Mouse (Mus musculus) brain, adult 2 months (tissue): ENCODE data around the gene Ddx49.
A peak's percentile ranks its signal among the peaks of the same experiment; 100 is the strongest.

ENCODE experiments used
- DNase-seq: peaks from one replicate; pipeline ENCODE4 v3.0.0; 2011; ENCODE audit warnings: low read depth, low spot score

Gene Ddx49

DNA sequence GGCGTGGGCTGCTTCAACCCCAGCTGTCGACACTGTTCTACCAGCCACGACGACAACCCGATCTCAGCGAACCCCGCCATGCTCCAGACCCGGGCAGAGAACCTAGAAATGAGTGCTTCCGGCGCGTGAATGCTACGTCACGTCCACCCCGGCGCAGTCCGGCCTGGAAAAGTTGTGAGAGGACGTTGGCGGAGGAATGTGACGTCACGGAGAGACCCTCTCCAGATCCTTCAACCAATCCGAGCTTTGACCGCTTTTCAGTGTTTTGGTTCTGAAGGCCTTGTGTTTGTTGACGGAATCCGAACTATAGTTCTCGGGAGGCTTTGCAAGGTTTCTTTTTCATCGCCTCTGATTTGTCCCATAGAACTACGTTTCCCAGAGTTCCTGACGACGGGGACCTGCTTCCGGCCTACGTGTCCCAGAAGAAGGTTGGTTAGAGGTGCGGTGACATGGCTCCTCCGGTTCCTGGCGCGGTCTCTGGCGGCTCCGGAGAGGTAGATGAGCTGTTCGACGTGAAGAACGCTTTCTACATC lies at the start of gene Ddx49, which contains the start of gene Cope:
Gene Ddx49, minus strand, starts transcription at position 132 of the 533 bp plus-strand sequence.
Gene Cope, plus strand, starts transcription at position 161 of the 533 bp plus-strand sequence.
- peak; percentile 98 for DNase-seq

DNA sequence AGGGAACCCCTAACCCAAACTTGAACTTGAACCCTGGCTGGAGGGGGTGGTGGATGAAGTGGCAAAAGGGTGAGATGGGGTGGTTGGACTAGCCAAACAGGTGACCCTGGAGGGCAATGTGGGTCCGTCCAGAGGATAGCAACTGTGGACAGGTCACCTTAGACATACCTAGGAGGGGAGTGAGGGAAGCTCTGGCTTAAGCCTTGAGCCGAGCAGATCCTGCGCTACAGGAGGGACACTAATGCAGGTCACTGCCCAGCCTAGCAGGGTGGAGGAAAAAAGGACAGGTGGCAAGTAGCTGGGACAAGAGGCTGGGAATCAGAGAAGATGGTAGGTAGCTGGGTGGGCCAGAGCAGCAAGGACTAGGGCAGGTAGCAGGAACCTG lies 49.7 kb upstream of the Ddx49 start:
- no peak for DNase-seq

DNA sequence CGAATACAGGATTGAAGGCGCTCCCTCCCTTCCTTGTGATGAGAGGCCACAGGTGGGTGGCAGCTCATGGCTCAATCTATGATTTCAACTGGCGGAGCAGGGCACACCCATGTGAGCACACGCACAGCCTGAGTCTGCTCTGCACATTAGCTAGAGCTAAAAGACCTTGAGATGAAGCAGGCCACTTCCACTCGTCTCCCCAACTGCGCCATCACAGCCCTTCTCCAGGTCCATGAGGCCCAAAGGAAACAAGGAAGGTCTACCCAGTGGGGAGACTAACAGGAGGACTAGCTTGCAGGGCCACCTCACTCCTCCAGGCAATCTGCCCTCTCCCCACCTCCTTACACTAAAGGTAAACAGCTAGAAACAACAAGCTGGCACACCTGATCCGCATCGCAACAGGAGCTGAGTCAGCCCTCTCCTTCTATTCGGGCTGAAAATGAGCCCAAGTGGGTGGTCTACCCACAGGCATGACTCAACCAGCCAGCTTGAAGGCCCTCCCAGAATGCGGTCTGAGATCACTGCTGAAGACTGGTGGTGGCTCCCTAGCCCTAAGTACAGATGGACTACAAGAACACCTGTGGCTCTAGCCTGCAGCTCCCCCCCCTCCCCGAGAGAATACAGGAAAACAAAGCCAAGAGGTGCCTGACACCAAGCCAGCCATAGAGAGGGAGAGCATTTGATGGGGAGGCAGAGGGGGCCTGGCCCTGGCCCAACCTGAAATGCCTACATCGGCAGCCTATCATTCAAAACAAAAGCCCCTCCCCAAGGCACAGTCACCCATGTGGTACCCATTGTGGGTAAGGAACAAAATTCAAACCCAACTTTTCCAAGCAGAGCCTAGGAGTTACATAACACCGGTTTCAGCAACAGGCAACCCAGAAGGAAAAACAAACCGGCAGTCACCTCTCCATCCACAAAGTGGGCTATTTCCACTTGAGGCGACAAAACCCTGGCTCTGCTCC lies 49.0 kb upstream of the Ddx49 start:
- DNase-seq, result peak; percentile 85

DNA sequence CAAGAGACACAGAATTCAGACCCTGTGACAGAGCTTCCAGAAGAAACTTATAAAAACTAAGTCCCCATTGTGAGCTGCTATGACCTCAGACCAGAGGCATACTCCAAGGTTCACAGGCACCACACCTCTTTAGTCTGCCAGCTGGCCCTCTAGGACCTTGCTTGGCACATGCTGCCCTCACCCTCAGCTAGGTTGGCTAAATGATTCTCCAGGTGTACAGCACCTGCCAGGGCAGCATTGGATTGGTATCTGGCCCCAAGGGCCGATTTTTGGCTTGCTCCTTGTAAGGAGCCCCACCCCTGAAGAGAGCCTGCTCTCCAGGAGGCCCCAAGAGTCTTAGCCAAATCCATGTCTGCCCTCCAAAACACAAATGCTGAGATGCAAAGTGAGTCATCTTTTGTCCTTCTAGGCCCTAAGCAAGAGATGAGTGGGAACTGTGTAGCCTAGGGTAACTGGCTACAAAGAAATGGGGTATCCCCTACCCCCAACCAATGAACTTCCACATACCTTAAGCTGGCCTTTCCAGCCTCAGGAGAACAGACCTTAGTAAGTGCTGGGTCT lies 45.7 kb upstream of the Ddx49 start:
- DNase-seq, result peak; percentile 31

DNA sequence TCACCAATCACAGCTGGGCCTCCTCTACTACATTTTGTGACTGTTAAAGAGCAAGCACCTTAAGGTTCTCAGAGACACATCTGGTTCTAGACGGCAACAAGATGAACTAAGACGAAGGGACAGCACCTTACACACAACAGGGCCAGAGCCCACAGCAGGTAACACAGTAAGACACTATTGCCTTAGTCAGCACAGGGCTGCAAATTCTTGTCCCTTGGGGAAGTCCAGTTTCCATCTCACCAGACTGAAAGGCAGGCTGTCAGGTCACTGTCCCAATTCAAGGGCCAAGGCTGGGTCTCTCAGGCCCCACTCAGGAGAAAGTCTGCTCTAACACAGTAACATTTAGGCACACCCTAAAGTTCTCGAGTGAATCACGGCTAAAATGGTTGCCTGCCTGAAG lies 45.2 kb upstream of the Ddx49 start:
- DNase-seq, result no peak

DNA sequence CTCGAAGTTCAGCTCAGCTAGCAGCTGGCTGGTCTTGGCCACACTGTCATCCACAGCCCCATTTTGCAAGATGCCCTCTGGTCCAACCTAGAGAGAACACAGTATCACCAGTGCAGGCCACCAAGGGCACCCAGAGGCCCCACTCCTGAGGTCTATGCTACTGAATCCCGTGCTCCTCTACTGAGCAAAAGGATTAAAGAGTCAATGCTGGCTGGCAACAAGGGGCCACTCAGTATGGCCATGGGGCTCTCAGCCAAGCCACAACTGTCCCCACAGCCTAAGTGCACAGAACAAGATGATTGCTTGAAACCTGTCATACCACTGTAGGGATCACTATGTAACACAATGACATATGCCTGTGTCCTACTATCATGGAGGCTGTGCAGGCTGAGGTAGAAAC lies 42.0 kb upstream of the Ddx49 start:
- DNase-seq, result no peak

DNA sequence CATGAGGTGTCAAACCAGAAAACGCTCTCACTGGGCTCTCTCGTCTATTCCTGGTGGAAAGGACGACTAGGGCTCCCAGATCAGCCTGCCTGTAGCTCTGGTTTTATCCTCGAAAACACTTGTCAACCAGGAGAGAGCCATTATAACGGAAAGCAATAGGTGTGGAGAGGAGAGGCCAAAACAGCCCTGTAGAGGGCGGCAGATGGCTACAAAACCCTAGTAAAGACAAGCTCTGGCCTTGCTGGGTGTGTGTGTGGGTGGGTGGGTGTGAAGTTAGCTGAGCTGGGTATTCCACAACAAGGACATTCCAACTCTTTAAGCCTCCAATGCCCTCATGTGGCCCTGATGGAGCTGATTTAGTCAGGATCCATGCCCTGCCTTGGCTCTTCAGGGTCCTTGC lies 41.4 kb upstream of the Ddx49 start:
- DNase-seq, result peak; percentile 74

DNA sequence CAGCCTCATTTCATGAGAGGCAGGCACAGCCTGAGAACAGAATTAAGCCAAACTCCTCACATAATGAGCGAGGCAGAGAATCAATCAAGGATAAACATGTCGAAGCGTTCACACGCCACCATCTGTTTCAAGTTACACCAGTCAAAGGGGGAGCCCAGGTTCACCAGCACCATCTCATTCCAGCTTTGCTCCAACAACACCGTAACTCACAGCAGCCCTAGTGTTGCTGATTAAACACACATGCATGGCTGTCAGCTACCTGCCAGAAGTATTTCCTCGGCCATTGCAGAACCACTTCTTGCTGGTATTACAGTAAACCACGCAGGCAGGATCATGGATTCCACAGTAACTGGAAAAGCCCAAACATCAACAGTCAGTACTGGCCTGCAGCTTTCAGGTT lies 40.8 kb upstream of the Ddx49 start:
- DNase-seq, result no peak

DNA sequence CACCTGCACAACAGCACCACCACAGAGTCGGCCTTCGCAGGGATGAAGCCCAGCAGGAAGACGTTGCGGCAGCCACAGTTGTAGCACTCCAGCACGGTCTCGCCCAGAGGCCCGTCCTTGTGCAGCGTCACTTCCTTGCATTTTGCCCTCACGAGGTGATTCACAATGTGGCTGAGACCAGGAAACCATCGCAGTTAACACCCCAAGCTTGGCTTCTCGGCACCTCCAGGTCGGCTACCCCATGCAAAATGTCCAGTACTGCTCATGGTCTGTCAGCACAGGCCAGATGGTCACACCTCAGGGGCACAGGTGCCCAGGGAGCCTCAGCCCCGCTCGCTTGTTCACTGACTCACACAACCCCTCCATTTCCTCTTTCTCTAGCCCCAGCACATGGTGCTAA lies 39.7 kb upstream of the Ddx49 start:
- peak; percentile 81 for DNase-seq

DNA sequence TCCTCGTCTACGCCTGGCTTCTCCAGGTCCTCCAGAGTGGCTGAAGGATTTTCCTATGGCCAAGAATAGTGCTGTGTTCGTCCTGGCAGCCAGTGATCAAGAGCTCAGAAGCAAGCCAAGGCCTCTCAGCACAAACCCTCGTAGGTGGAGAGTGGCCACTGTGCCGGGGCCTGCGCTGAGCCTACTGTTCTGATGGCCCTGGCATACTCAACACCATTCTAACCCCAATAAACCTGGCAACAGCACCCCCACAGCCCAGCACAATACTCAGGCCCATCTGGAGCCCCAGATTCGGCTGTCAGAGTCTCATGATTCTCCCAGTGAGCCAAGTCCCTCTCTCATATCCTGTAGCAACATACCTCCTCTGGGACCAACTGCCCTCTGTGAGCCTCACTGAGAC lies 38.4 kb upstream of the Ddx49 start:
- peak; percentile 75 for DNase-seq

DNA sequence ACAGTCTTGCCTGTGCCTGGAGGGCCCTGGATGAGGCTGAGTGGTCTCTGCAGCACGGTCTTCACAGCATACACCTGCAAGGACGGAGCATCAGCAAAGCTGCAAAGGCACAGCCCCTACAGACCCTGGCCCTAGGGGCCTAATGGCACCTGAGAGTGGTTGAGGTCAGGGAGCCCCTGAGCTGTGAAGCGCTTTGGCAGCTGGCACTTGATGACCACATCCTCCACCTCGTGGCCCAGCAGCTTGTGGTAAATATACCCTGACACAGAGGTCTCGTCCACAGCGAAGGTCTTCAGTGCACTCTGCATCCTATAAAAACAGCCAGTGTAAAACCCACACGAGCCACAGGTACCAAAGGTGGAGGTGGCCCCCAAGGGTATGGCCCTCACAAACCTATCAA lies 36.6 kb upstream of the Ddx49 start:
- no peak for DNase-seq

DNA sequence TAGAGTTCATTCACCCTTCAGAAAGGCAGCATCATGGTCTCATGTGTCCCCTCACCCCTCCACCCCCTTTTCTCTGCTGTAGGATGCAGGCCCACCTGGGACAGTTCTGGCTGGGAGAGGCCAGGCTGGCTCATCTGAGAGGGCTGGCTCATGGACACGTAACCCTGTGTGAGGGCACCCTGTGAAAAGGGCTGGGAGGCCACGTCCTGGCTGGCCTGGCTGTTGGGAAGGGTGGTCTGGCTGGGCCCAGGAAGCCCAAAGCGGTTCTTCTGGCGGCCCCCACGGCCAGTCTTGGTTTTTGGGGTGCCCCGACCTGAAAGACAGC lies 30.6 kb upstream of the Ddx49 start:
- DNase-seq, result no peak

DNA sequence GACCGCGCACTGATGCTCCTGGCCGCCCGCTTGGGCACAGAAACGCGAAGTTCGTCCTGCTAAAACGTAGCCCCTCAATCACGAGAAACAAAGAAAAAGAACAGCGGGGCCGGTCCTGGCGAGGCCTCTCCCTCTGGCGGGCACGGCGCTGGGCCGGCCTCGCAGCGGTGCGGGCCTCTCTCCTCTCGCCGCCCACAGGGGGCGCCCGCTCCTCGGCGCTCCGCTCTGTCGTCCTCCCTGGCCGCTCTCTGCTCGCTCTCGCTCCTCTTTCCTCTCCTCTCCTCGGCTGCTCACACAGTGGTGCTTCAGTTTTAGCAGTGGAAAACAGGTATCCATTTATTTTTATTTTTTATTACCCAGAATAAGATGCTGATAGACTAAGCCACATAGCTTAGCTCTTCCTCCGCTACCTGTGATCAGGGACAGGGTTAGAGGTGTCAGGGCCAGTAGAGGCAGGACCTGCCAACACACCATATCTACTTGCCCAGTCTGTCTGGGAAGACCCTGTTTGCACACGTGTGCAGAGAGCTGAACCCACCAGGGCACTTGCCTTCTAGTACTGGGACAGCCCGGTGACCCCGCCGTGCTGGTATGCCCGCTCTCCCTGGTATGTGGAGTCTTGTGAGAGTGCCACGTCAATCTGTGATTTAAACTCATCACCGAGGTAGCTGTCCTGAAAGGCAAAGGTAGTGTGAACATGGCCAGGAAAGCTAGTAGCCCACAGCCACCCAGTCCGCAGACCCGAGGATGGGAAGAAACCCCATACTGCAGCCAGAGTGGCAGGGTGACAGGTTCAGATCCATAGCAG lies 30.0 kb upstream of the Ddx49 start:
- DNase-seq, result peak; percentile 89

DNA sequence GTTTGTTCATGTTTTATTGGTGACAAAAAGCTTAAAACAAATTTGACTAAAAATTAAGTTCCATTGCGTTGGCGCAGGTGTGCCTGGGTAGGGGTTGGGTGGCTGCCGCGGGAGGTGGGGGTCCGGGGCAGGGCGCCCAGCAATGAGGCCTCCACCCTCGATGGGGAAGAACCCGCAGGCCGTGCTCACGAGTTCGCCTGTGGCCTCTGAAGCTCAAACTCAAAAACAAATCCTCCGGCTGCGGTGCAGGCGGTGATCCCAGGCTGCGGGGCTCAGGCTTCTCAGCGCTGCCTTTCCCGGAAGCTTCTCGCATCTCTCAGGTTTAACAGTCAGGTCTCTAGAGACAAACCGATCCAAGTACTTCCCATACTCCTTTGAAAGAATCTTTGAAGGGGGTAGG lies 29.2 kb upstream of the Ddx49 start:
- DNase-seq, result peak; percentile 24

DNA sequence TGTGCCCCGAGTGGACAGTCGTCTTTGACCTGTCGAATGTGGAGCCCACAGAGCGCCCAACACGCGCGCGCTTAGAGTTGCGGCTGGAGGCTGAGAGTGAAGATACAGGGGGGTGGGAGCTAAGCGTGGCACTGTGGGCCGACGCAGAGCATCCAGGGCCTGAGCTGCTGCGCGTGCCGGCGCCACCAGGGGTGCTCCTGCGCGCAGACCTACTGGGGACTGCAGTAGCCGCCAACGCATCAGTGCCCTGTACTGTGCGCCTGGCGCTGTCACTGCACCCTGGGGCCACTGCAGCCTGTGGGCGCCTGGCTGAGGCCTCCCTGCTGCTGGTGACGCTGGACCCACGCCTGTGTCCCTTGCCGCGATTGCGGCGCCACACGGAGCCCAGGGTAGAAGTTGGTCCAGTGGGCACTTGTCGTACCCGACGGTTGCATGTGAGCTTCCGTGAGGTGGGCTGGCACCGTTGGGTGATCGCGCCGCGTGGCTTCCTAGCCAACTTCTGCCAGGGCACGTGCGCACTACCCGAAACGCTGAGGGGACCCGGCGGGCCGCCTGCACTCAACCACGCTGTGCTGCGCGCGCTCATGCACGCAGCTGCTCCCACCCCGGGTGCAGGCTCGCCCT lies 28.6 kb upstream of the Ddx49 start:
- DNase-seq, result peak; percentile 84

DNA sequence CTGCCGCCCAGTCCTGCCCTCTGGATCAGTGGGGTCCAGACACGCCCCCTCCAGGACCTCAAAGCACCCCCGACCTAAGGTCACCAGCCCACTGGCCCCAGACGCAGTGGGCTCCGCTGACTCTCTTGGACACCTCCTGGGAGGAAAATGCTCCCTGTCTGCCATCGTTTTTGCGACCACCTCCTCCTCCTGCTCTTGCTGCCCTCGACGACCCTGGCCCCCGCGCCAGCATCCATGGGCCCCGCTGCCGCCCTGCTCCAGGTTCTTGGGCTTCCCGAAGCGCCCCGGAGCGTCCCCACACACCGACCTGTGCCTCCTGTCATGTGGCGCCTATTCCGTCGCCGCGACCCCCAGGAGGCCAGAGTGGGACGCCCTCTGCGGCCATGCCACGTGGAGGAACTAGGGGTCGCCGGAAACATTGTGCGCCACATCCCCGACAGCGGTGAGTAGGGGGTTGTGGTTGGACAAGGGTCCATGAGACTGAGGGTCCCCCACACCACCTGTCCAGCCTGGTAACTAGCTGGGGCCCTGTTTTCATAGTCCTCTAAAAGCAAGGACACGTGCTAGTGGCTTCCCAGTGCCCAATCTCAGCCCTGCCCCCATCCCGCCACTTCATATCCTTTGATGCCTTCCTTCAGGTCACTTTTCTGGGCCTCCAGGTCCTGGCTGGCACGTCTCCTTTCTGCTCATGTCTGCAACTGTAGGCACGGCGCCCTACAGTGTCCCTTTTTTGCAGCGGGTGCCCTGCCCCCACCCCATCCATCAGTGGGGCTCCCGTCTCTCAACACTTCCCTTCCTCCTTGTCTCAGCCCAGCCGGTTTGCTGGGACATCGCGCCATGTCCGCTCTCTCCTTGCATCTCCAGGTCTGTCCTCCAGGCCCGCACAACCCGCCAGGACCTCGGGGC lies 27.8 kb upstream of the Ddx49 start:
- no peak for DNase-seq

DNA sequence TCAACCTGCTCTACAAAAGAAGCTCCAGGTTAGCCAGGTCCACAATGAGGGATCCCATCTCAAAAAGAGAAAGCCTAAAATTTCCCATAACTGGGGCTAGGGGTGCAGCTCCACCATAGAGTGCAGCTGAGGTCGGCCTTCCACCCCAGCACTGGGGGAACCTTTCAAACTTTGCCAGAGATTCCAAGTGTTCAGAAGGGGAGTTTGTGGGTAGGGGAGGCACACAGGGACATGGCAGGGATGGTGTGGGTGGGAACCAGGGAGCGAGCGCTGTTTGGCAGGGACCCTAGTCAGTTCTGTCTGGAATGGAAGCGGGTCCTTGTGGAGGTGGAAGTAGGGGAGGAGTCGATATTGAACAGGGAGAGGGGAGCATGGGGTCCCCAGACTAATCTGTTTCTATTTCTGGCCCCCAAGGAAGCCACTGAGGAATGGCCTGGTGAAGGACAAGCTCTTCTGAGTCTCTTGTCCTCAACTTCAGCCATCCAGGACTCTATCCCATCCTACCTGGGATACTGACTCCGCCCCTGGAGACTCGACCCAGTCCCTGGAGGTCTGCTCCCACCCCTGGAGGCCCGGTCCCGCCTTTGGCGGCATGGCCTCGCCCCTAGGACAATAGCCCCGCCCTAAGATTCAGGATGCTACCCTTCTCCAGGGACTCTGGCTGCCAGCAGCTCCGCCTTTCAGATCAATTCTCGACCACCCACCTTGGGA lies 27.0 kb upstream of the Ddx49 start, which contains the start of gene Gdf1:
Gene Gdf1, plus strand, starts transcription at position 694 of the 711 bp plus-strand sequence.
- DNase-seq, result peak; percentile 51

DNA sequence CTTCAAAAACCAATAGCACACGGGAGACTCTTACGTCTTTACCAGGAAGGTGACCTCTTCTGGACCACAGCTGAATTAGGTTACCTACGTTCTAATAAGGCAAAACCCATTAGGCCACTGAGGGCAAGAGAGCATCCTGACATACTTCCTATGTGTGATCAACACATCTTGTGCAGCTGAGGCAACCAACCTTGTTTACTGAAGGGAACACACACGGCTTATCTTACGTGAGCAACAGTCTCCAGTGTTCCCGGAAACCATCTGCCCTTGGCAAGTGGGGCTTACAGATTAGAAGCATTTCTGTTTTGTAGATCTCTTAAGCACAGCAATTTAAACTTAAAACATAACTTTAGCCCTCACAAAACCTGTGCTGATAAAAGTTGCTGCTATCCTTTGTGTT lies 25.2 kb upstream of the Ddx49 start:
- DNase-seq, result peak; percentile 39

DNA sequence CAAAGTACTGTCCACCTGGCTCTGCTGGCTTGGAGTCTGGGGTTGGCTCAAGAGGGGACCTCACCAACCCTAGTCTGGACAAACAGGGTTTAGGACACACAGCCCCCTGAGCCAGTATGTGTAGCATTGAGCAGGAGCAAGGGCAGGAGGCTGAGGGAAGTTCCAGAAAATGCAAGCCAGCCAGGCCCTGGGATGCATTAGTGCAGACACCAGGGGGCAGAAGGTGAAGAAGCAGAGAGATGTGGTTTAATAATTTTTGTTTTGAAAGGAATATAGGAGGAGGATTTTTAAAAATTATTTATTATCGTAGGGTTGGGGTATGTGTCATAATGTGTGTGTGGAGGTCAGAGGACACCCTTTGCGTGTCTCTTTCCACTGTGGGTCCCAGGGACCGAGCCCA lies 21.4 kb upstream of the Ddx49 start:
- no peak for DNase-seq

DNA sequence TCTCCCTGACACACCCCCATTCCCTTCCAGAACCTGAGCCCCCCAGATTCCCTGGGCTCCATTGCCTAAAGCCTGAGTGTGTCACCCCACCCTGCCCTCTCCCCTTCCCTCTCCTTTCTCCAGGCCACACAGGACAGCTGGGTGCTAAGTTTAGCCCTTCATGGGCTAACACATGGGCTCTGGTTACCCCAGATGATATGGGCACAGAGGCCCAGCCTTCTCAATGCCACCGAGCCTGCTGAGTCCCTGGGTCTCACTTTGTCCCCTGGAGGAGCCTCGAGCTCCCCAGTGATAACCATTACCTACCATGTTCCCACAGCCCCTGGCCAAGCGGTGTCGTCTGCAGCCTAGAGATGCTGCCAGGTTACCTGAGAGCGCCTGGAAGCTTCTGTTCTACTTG lies 15.6 kb upstream of the Ddx49 start:
- no peak for DNase-seq
